Mouse (Mus musculus) bone marrow macrophage, adult 2 months (primary cell): Measurements from ENCODE around the gene Ccn6.

Experiments
- CTCF ChIP-seq: IDR thresholded peaks from 2 replicates; pipeline ENCODE4 v1.5.1; 2012; ENCODE audit warnings: low read depth, mild to moderate bottlenecking, low read length, moderate library complexity
- POLR2A ChIP-seq: IDR thresholded peaks from 2 replicates; pipeline ENCODE4 v1.6.1; 2012; ENCODE audit warnings: mild to moderate bottlenecking, low read depth, low read length, borderline replicate concordance

- TF ChIP-seq CTCF (no peak), POLR2A (no peak)
These were observed 7.1 kb upstream of the Ccn6 start for GRCm38 (mm10) chr10:39170706-39171105.
